Mouse (Mus musculus): ENCODE measurements around the gene Satb2. TPM values are rescaled to one million over a fixed set of nuclear protein-coding genes. Genes with fewer than 3 reads are reported as not detected.

Satb2 gene
- total and polyA plus RNA-seq, 3 experiments, result 2.0 to 3.9 (median 2.1) TPM

DNA sequence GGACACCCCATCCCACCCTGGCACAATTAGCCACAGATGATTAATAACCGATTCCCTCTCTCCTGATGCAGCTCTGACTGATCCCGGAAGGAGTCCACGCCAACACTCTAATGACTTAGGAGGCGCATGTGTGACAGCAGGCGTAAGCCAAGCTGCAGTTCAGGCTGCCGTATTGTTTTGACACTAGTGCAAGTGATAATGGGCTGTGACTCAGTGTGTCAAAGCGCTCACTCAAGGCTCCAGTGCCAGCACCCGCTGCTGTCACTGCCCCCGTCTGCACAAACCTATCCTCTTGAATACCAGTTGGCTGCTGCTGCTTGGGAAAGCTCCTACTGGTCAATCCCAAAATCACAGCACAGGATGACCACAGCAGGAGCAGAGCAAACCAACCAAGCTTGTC is 49.7 kb downstream of the Satb2 start:
- no peak overlapping the region for H3K4me3 ChIP-seq (replicated peaks in 1 of 3; ENCODE audit: low read depth in 2 of 3, low read length in 2 of 3, poor library complexity in 1 of 3)
- H3K4me2 ChIP-seq (ENCODE audit: insufficient read depth, low read depth, poor library complexity, severe bottlenecking), result no peak overlapping the region
- no peaks in the 10 kb centered on the region for H3K27me3 ChIP-seq (replicated peaks)
- no peaks in the 10 kb centered on the region for H3K9me3 ChIP-seq (replicated peaks; ENCODE audit: low read length)
- H3K4me1 ChIP-seq (ENCODE audit: control insufficient read depth in 1 of 2, insufficient read depth in 2 of 2), result peaks cover 0 to 9% of the 10 kb centered on the region in 2 experiments; a peak in 2 of 4 replicates
- no peaks in the 10 kb centered on the region; the same call in 1 of the 2 replicates for H3K79me2 ChIP-seq (replicated peaks; ENCODE audit: control insufficient read depth, extremely low read depth, insufficient read depth, poor library complexity, severe bottlenecking)
- no peak overlapping the region for H3K9ac ChIP-seq (ENCODE audit: insufficient read depth, low read depth)
- dilution Hi-C loops (cut with MboI; ENCODE audit: extremely low pct_ligation_motif_present, extremely low pct_unique_long_range_greater_than_20kb, low sequenced_read_pairs) (no loop called here), in situ Hi-C loops (cut with MboI; ENCODE audit: low pct_ligation_motif_present, low pct_unique_long_range_greater_than_20kb, low sequenced_read_pairs) (no loop called here)
- H3K27ac ChIP-seq (ENCODE audit: insufficient read depth, low read depth), result no peak overlapping the region
- DNase-seq (ENCODE audit: extremely low read depth), result no peak
- no peak for TF ChIP-seq USF1 (IDR thresholded peaks at IDR 0.05; ENCODE audit: low read depth, low read length)
- TF ChIP-seq MEF2A (IDR thresholded peaks at IDR 0.05; ENCODE audit: borderline replicate concordance, low read depth, low read length), result no peak
- no peak for TF ChIP-seq NRF1 (IDR thresholded peaks at IDR 0.05; ENCODE audit: low read depth, low read length)
- no peak for TF ChIP-seq ZKSCAN1 (IDR thresholded peaks at IDR 0.05; ENCODE audit: borderline replicate concordance, low read depth, low read length)
- no peak for TF ChIP-seq MYC (IDR thresholded peaks at IDR 0.05; ENCODE audit: low read depth, low read length)
- TF ChIP-seq MAZ (IDR thresholded peaks at IDR 0.05; ENCODE audit: low read depth, low read length), result no peak
- no peak for TF ChIP-seq IRF4 (IDR thresholded peaks at IDR 0.05; ENCODE audit: low read depth, low read length)
- no peak for TF ChIP-seq MXI1 (IDR thresholded peaks at IDR 0.05; ENCODE audit: low read depth, low read length)
- peaks cover 2 to 40% of the 10 kb centered on the region in 2 experiments for H3K36me3 ChIP-seq (replicated peaks in 1 of 2; ENCODE audit: control insufficient read depth in 1 of 2, insufficient read depth in 1 of 2, low read length in 1 of 2)

DNA sequence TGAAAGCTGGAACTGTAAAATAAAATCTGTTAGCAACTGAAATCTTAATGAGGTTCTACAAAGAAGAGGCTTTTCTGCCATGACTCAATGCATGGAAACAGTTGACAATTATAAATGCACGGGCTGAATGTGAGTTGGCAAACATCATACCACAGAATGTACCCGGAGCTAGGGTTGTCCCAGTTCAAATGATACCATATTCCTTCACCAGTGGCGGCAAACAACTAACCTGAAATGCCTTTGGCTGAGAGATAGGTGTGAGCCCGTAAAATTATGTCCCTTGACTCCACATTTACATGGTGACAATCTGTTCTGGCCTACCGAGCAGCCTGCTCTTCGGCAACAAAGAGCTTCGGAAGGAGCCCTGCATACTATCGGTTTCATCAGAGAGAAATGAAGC is 58.0 kb downstream of the Satb2 start:
- TF ChIP-seq JUN (IDR thresholded peaks at IDR 0.05; ENCODE audit: insufficient read depth, low read depth, low read length), result no peak
- TF ChIP-seq MAZ (IDR thresholded peaks at IDR 0.05; ENCODE audit: low read depth, low read length), result no peak
- TF ChIP-seq SIN3A (IDR thresholded peaks at IDR 0.05; ENCODE audit: low read length), result no peak
- TF ChIP-seq SMC3 (IDR thresholded peaks at IDR 0.05; ENCODE audit: low read depth, low read length), result no peak
- no peak for TF ChIP-seq IRF4 (IDR thresholded peaks at IDR 0.05; ENCODE audit: low read depth, low read length)
- TF ChIP-seq TCF12 (IDR thresholded peaks at IDR 0.05; ENCODE audit: low read depth, low read length), result no peak
- TF ChIP-seq MAX (IDR thresholded peaks at IDR 0.05; ENCODE audit: low read length), result no peak
- TF ChIP-seq E2F4 (IDR thresholded peaks at IDR 0.05; ENCODE audit: insufficient replicate concordance, low read depth, low read length), result no peak
- TF ChIP-seq UBTF (IDR thresholded peaks at IDR 0.05; ENCODE audit: low read depth, low read length), result no peak
- TF ChIP-seq MEF2A (IDR thresholded peaks at IDR 0.05; ENCODE audit: borderline replicate concordance, low read depth, low read length), result no peak
- no peak for TF ChIP-seq POLR2AphosphoS2 (IDR thresholded peaks at IDR 0.05; ENCODE audit: low read depth, low read length)
- no peak for TF ChIP-seq ZKSCAN1 (IDR thresholded peaks at IDR 0.05; ENCODE audit: borderline replicate concordance, low read depth, low read length)
- no peak for TF ChIP-seq HCFC1 (IDR thresholded peaks at IDR 0.05; ENCODE audit: low read depth, low read length)
- no peak for TF ChIP-seq USF1 (IDR thresholded peaks at IDR 0.05; ENCODE audit: low read depth, low read length)
- TF ChIP-seq GABPA (IDR thresholded peaks at IDR 0.05; ENCODE audit: insufficient replicate concordance, low read depth, low read length), result no peak
- TF ChIP-seq POLR2A (IDR thresholded peaks at IDR 0.05; ENCODE audit: low read depth, low read length), result no peak
- TF ChIP-seq NELFE (IDR thresholded peaks at IDR 0.05; ENCODE audit: low read depth, low read length), result no peak
- TF ChIP-seq KAT2A (IDR thresholded peaks at IDR 0.05; ENCODE audit: insufficient replicate concordance, low read length), result no peak
- no peak for TF ChIP-seq CTCF (conservative IDR thresholded peaks at IDR 0.05 in 1 of 2, IDR thresholded peaks at IDR 0.05 in 1 of 2; ENCODE audit: low read depth in 2 of 2, low read length in 2 of 2)
- no peak overlapping the region for H3K4me3 ChIP-seq (replicated peaks in 1 of 3; ENCODE audit: low read depth in 2 of 3, low read length in 2 of 3, poor library complexity in 1 of 3)
- H3K9ac ChIP-seq (ENCODE audit: insufficient read depth, low read depth), result no peak overlapping the region
- H3K4me2 ChIP-seq (ENCODE audit: insufficient read depth, low read depth, poor library complexity, severe bottlenecking), result no peak overlapping the region
- no peaks in the 10 kb centered on the region for H3K27me3 ChIP-seq (replicated peaks)
- peaks cover 0 to 35% of the 10 kb centered on the region in 2 experiments; a peak in 2 of 4 replicates for H3K4me1 ChIP-seq (ENCODE audit: control insufficient read depth in 1 of 2, insufficient read depth in 2 of 2)
- peaks cover 6 to 22% of the 10 kb centered on the region in 2 experiments for H3K36me3 ChIP-seq (replicated peaks in 1 of 2; ENCODE audit: control insufficient read depth in 1 of 2, insufficient read depth in 1 of 2, low read length in 1 of 2)
- H3K27ac ChIP-seq (ENCODE audit: insufficient read depth, low read depth), result no peak overlapping the region
- dilution Hi-C loops (cut with MboI; ENCODE audit: extremely low pct_ligation_motif_present, extremely low pct_unique_long_range_greater_than_20kb, low sequenced_read_pairs) (no loop called here), in situ Hi-C loops (cut with MboI; ENCODE audit: low pct_ligation_motif_present, low pct_unique_long_range_greater_than_20kb, low sequenced_read_pairs) (no loop called here)
- no peak for DNase-seq (ENCODE audit: extremely low read depth)
- H3K79me2 ChIP-seq (replicated peaks; ENCODE audit: control insufficient read depth, extremely low read depth, insufficient read depth, poor library complexity, severe bottlenecking), result peaks cover 3% of the 10 kb centered on the region
- no peaks in the 10 kb centered on the region for H3K9me3 ChIP-seq (replicated peaks; ENCODE audit: low read length)

Data from CH12.LX (cell line).